In the genomic region with DNA sequence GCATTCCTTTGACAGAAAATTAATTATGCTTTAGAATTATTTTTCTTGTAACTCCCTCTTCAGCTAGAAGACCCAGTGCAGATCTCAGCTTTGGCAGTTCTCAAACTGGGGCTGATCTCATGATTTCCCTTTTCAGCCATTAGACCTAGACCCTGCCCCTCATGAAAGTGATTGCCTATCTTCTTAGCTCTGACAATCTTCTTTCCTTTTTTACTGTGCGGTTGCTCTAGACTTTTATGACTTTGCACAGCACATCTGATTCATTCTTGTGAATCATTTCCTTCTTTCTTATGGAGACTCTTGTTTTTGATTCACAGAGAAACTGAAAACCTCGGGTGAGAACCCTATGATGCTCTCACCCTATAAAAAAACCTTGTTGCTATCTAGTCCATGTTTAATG, we compare ENCODE assay signal across 27 mouse cellular contexts.
"Had no signal": no experiment of that assay in that cellular context is flagged by ENCODE, and none has a peak within 500 bp of the region (broad histone marks: within the 10 kb centered on the region; RNA-seq: fewer than 3 reads in every experiment).

No protein-coding gene starts in this region.

- H3K4me1 ChIP-seq: embryonic facial prominence, embryonic 10.5 days; embryonic facial prominence, embryonic 12.5 days; embryonic facial prominence, embryonic 13.5 days; embryonic facial prominence, embryonic 15.5 days; forebrain, embryonic 10.5 days; forebrain, embryonic 12.5 days; forebrain, embryonic 13.5 days; forebrain, embryonic 15.5 days; heart, embryonic 10.5 days had no signal

- ATAC-seq: forebrain, embryonic 13.5 days; forebrain, embryonic 14.5 days; forebrain, embryonic 15.5 days; forebrain, embryonic 16.5 days had no signal

- H3K4me2 ChIP-seq: embryonic facial prominence, embryonic 12.5 days; embryonic facial prominence, embryonic 13.5 days; embryonic facial prominence, embryonic 15.5 days; forebrain, embryonic 12.5 days; forebrain, embryonic 13.5 days; forebrain, embryonic 15.5 days had no signal

- H3K9ac ChIP-seq: embryonic facial prominence, embryonic 12.5 days; embryonic facial prominence, embryonic 13.5 days; embryonic facial prominence, embryonic 15.5 days; forebrain, embryonic 12.5 days; forebrain, embryonic 13.5 days; forebrain, embryonic 15.5 days had no signal

- H3K9me3 ChIP-seq: embryonic facial prominence, embryonic 10.5 days; embryonic facial prominence, embryonic 12.5 days; embryonic facial prominence, embryonic 13.5 days; embryonic facial prominence, embryonic 15.5 days; forebrain, embryonic 10.5 days; forebrain, embryonic 12.5 days; forebrain, embryonic 13.5 days; forebrain, embryonic 15.5 days; heart, embryonic 10.5 days had no signal

- H3K27ac ChIP-seq: embryonic facial prominence, embryonic 10.5 days; embryonic facial prominence, embryonic 12.5 days; embryonic facial prominence, embryonic 13.5 days; embryonic facial prominence, embryonic 15.5 days; forebrain, embryonic 10.5 days; forebrain, embryonic 12.5 days; forebrain, embryonic 13.5 days; forebrain, embryonic 15.5 days; gastrocnemius, adult 2 months; heart, adult 2 months; heart, embryonic 10.5 days had no signal

- H3K27me3 ChIP-seq: embryonic facial prominence, embryonic 12.5 days; embryonic facial prominence, embryonic 13.5 days; embryonic facial prominence, embryonic 15.5 days; forebrain, embryonic 12.5 days; forebrain, embryonic 13.5 days; forebrain, embryonic 15.5 days had no signal

- H3K36me3 ChIP-seq: embryonic facial prominence, embryonic 10.5 days; embryonic facial prominence, embryonic 12.5 days; embryonic facial prominence, embryonic 13.5 days; embryonic facial prominence, embryonic 15.5 days; forebrain, embryonic 10.5 days; forebrain, embryonic 12.5 days; forebrain, embryonic 15.5 days; heart, embryonic 10.5 days had no signal

- DNase-seq: cerebellum, adult 9-10 months; cerebellum, adult 9-11 months; cerebellum, postnatal 10 days; cerebellum, postnatal 14 days; cerebellum, postnatal 25 days; cerebellum, postnatal 36 days; embryo, embryonic 11 days; gastrocnemius, adult 2 months; gastrocnemius, postnatal 10 days; gastrocnemius, postnatal 14 days; gastrocnemius, postnatal 25 days; gastrocnemius, postnatal 36 days; heart, adult 11 months; heart, adult 18-20 months; heart, adult 2 months had no signal

- H3K4me3 ChIP-seq: embryonic facial prominence, embryonic 10.5 days; embryonic facial prominence, embryonic 12.5 days; embryonic facial prominence, embryonic 13.5 days; embryonic facial prominence, embryonic 15.5 days; erythroblast, embryonic 14.5 days; forebrain, embryonic 10.5 days; forebrain, embryonic 12.5 days; forebrain, embryonic 13.5 days; forebrain, embryonic 15.5 days; gastrocnemius, adult 2 months; heart, adult 2 months; heart, embryonic 10.5 days had no signal
